Mouse (Mus musculus) liver (tissue): ENCODE measurements at regions not wholly inside any gene's neighbourhood (a gene's known extent, or its start where the extent isn't known, plus 50 kb on each side); places are given as distances from the start of the nearest gene placed in this dataset.
"Not testable (repeated sequence)": the region's sequence is repeated elsewhere in the genome, so short reads cannot be mapped to it uniquely, and the experiment has no call there.

Experiments used
- DNase-seq: peaks from one replicate; pipeline ENCODE4 v3.0.0-alpha.2; 2020; ENCODE audit warnings: mixed read lengths

DNA sequence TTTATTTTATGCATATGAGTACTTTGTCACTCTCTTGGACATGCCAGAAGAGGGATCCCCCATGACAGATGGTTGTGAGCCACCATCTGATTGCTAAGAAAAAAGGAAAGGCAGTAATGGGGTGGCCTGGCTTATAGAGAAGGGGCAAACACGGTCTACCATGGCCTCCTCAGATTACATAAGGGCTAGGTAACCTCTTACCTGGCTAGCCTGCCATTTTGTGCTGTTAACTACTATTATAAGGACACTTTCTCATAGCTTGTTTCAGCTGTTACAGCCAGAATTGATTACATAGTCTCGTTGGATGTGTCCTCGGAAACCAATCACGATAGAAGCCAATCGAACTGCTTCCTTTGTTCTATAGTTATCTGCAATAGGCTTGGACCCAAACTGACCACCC lies 60.9 kb upstream of the Gm14496 start:
- DNase-seq: no peak

DNA sequence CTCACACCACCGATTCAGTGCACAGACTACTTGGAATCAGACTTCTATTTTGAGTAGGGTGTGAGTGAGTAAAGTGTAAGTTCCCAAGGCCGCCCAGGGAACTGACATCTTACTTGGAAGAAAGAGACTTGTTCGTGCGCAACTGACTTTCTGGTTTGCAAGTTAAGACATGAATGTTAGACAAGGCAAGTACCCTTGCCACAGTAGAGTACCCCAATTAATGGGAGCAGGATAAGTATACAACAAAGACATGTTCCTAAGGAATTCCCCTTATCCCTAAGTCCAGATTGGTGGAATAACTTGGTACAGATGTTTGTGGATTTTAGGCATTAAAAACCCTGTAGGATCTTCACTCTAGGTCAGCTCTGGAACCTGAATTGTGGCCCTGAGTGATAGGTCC lies 60.4 kb upstream of the Gm14496 start:
- DNase-seq: not testable (repeated sequence)

DNA sequence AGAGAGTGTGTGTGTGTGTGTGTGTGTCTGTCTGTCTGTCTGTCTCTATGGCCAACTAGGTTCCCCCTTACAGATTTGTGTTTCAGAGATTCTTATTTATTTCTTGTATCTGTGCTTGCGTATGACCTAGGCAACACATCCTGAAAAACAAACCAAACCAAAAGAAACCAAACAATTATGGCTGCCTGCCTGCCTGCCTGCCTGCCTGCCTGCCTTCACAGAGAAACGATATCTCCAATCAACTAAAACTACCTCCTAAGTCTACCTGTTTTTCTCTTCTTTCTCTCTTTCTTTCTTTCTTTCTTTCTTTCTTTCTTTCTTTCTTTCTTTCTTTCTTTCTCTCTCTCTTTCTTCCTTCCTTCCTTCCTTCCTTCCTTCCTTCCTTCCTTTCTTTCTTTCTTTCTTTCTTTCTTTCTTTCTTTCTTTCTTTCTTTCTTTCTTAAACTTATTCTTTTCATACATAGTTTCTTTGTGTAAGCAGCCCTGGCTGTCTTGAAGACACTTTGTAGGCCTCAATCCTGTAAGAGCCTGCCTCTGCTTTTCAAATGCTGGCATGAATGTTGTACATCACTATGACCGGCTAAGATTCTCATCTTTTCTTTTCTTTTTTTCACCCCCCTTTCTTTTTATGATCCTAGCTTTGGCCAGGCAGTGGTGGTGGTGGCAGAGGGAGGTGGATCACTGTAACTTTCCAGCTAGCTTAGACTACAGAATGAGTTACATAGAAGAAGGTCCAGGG lies 59.7 kb upstream of the Gm14496 start:
- peak; percentile 74 for DNase-seq

GRCm38 (mm10) chr2:181931918-181932605 lies 58.9 kb upstream of the Gm14496 start:
- peak; percentile 72 for DNase-seq
